Mouse (Mus musculus) E14TG2a.4 (cell line): ENCODE measurements around the gene Pofut1.
"Not testable (repeated sequence)": the region's sequence is repeated elsewhere in the genome, so short reads cannot be mapped to it uniquely, and the experiment has no call there.

Experiments
- CTCF ChIP-seq: conservative IDR thresholded peaks from 2 replicates; pipeline ENCODE4 v1.5.1; 2014; ENCODE audit warnings: low read length
- NANOG ChIP-seq: IDR thresholded peaks from 2 replicates; pipeline ENCODE4 v1.6.1; 2014; ENCODE audit warnings: borderline replicate concordance, low read length, mixed read lengths
- POU5F1 ChIP-seq: IDR thresholded peaks from 2 replicates; pipeline ENCODE4 v1.6.1; 2014; ENCODE audit warnings: low read length, borderline replicate concordance

GRCm38 (mm10) chr2:153275577-153275976, 34.2 kb downstream of the Pofut1 start:
- not testable (repeated sequence) for TF ChIP-seq CTCF, NANOG, POU5F1
